ENCODE assay signal across 10 mouse cellular contexts in genomic region chr12:30883986-30884621, GRCm38 (mm10). TPM values are rescaled to one million over a fixed set of nuclear protein-coding genes. Genes with fewer than 3 reads are reported as not detected.
A peak's percentile ranks its signal among the peaks of the same experiment; 100 is the strongest.
DNase-seq lines count a peak whose midpoint lies in the region; ATAC-seq and TF ChIP-seq lines count a peak whose summit lies in the region.
"Had no signal": no experiment of that assay in that cellular context is flagged by ENCODE, and none has a peak within 500 bp of the region (broad histone marks: within the 10 kb centered on the region; RNA-seq: fewer than 3 reads in every experiment).

Gene Alkal2, plus strand, starts transcription at chr12:30884322.

- H3K9ac ChIP-seq in ES-Bruce4 (ENCODE audit: low read depth, poor library complexity, severe bottlenecking), result peak within 1 kb of the TSS; percentile 56
- peak within 1 kb of the TSS; percentile 36 for H3K9ac ChIP-seq in limb, embryonic 14.5 days (ENCODE audit: low read depth, low read length, severe bottlenecking)

- H3K4me1 ChIP-seq in cerebellum, adult 2 months (ENCODE audit: control insufficient read depth, insufficient read depth, low read length), result no peaks in the 10 kb centered on the region
- no peaks in the 10 kb centered on the region for H3K4me1 ChIP-seq in ES-Bruce4 (ENCODE audit: control insufficient read depth, insufficient read depth, low read length)
- H3K4me1 ChIP-seq in embryonic fibroblast, embryonic 13.5 days (ENCODE audit: control insufficient read depth, insufficient read depth, low read length), result no peaks in the 10 kb centered on the region
- no peaks in the 10 kb centered on the region for H3K4me1 ChIP-seq in limb, embryonic 14.5 days (ENCODE audit: control insufficient read depth, insufficient read depth, low read length)

- DNase-seq in cerebellum, adult 2 months, result no peak
- no peak for DNase-seq in cerebellum, adult 9-11 months
- peak; percentile 14 for DNase-seq in heart, postnatal 10 days
- DNase-seq in limb, embryonic 14.5 days (ENCODE audit: low spot score), result no peak
- peak; percentile 69 for DNase-seq in retina, postnatal 1 day
- DNase-seq in T-cell, adult 2 months (ENCODE audit: low spot score), result no peak

- peak; percentile 65 for ATAC-seq in limb, embryonic 14.5 days (ENCODE audit: low FRiP score, low read depth)

- no peak for TF ChIP-seq EP300 in ES-Bruce4 (IDR thresholded peaks at IDR 0.05; ENCODE audit: insufficient read depth, low read depth, low read length)

- under 1% methylated on average over 58 of the region's 58 CpGs for WGBS in cerebellum, adult 2 months
- 1% methylated on average over 40 of the region's 58 CpGs for WGBS in limb, embryonic 14.5 days

- peak within 1 kb of the TSS; percentile 36 for H3K4me3 ChIP-seq in cerebellum, adult 2 months (replicated peaks; ENCODE audit: insufficient read depth, low read depth, low read length)
- peak within 1 kb of the TSS; percentile 50 for H3K4me3 ChIP-seq in ES-Bruce4 (ENCODE audit: low read depth, low read length)
- H3K4me3 ChIP-seq in embryonic fibroblast, embryonic 13.5 days (ENCODE audit: insufficient read depth, low read length), result peak within 1 kb of the TSS; percentile 24
- peak within 1 kb of the TSS; percentile 47 for H3K4me3 ChIP-seq in limb, embryonic 14.5 days (replicated peaks; ENCODE audit: low read length)
- H3K4me3 ChIP-seq: erythroblast, embryonic 14.5 days; myocyte had no signal

- TF ChIP-seq POLR2A in cerebellum, adult 2 months (IDR thresholded peaks at IDR 0.05; ENCODE audit: borderline replicate concordance, insufficient read depth, low read length), result no peak
- TF ChIP-seq POLR2A in ES-Bruce4 (IDR thresholded peaks at IDR 0.05; ENCODE audit: insufficient read depth, low read length), result no peak
- no peak for TF ChIP-seq POLR2A in embryonic fibroblast, embryonic 13.5 days (IDR thresholded peaks at IDR 0.05; ENCODE audit: low read depth, low read length)
- TF ChIP-seq POLR2A in limb, embryonic 14.5 days (IDR thresholded peaks at IDR 0.05; ENCODE audit: borderline replicate concordance, extremely low read depth, insufficient read depth, insufficient read length), result no peak

- peak within 1 kb of the TSS; percentile 96 for H3K4me2 ChIP-seq in limb, embryonic 14.5 days (replicated peaks; ENCODE audit: low read depth, low read length, severe bottlenecking)

- H3K36me3 ChIP-seq in ES-Bruce4 (ENCODE audit: control insufficient read depth, insufficient read depth, low read length, poor library complexity, severe bottlenecking), result no peaks in the 10 kb centered on the region
- H3K36me3 ChIP-seq in limb, embryonic 14.5 days (ENCODE audit: control insufficient read depth, insufficient read depth, low read length), result no peaks in the 10 kb centered on the region

- intact Hi-C loops in heart, postnatal 10 days (cut with DNase I), result no loop called here

- H3K27me3 ChIP-seq in cerebellum, adult 2 months (ENCODE audit: control insufficient read depth, insufficient read depth, low read length), result peaks cover 6% of the 10 kb centered on the region; the same call in 1 of the 2 replicates
- H3K27me3 ChIP-seq in ES-Bruce4 (ENCODE audit: control insufficient read depth, insufficient read depth, low read length, poor library complexity, severe bottlenecking), result peaks cover 15% of the 10 kb centered on the region
- peaks cover 45% of the 10 kb centered on the region for H3K27me3 ChIP-seq in limb, embryonic 14.5 days (ENCODE audit: control insufficient read depth, insufficient read depth, low read length)

- TF ChIP-seq CTCF in cerebellum, adult 2 months (IDR thresholded peaks at IDR 0.05; ENCODE audit: borderline replicate concordance, insufficient read depth, low read depth, low read length), result no peak
- no peak for TF ChIP-seq CTCF in ES-Bruce4 (IDR thresholded peaks at IDR 0.05; ENCODE audit: low read depth, low read length)
- no peak for TF ChIP-seq CTCF in embryonic fibroblast, embryonic 13.5 days (IDR thresholded peaks at IDR 0.05; ENCODE audit: borderline replicate concordance, insufficient read depth, low read length)

- H3K27ac ChIP-seq in cerebellum, adult 2 months (ENCODE audit: insufficient read depth, low read length), result no peak within 1 kb of the TSS
- H3K27ac ChIP-seq in ES-Bruce4 (ENCODE audit: insufficient read depth, low read length), result no peak within 1 kb of the TSS
- H3K27ac ChIP-seq in embryonic fibroblast, embryonic 13.5 days (ENCODE audit: insufficient read depth, low read length), result no peak within 1 kb of the TSS
- H3K27ac ChIP-seq in limb, embryonic 14.5 days (replicated peaks; ENCODE audit: low read depth, low read length), result no peak within 1 kb of the TSS

- no peaks in the 10 kb centered on the region for H3K9me3 ChIP-seq in ES-Bruce4 (replicated peaks; ENCODE audit: control insufficient read depth, insufficient read depth, low read length, poor library complexity, severe bottlenecking)
- H3K9me3 ChIP-seq in limb, embryonic 14.5 days (ENCODE audit: control insufficient read depth, low read length), result no peaks in the 10 kb centered on the region

RNA-seq across cellular contexts. Expression of gene Alkal2, which starts in this region (rescaled TPM):
- polyA plus RNA-seq in cerebellum, adult 2 months (2012; rRNA removed), result 0.11 and 0.19 TPM in 2 replicates
- polyA plus RNA-seq in ES-Bruce4 (2011; ENCODE audit: insufficient read depth, insufficient read length, low read depth, missing spikeins), result not detected in 2 replicates
- not detected in 2 replicates for polyA plus RNA-seq in embryonic fibroblast, embryonic 13.5 days (2011; ENCODE audit: insufficient read length, low read depth, missing spikeins)
- under 1 TPM; 0.34 to 0.35 TPM for total RNA-seq in heart, postnatal 10 days (2021)
- polyA plus RNA-seq in limb, embryonic 14.5 days (2012; rRNA removed), result 2.1 and 2.4 TPM in 2 replicates
- polyA plus RNA-seq in limb, embryonic 14.5 days (2014; fragmentation: Nextera tagmentation; extraction: Ambion mirVana), result 2.0 and 2.1 TPM in 2 replicates
- polyA plus RNA-seq: erythroblast, embryonic 14.5 days; myocyte had no signal

Comparison
In these comparisons a context has a peak if more than half of its experiments do, and no peak if none do; other contexts are left out.
1. Peak in DNase-seq in heart, postnatal 10 days; RNA of the gene not detected or under 1 TPM.